Mouse (Mus musculus): ENCODE results near the gene Dnah3. TPM values are rescaled to one million over a fixed set of nuclear protein-coding genes. Genes with fewer than 3 reads are reported as not detected.

The Dnah3 gene
- polyA plus RNA-seq, 1 experiment, result not detected

DNA sequence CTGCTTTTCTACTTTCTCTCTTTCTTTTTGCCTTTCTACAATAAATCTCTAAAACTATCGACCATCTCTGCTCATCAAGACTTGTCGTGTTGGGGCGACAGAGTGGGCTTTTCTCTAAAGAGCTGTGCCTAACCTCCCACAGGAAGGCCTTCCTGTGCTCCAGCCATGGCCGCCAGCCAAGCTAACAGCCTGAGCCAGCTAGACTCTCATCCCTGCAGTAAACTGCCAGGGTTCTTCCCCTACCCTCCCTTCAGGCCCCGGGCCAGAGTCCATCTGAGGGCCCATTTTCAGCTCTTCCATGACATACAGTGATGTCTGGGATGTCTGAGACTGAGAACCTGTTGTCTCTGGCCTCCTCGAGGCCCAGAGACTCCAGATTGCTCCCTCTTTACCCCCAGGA lies 118.8 kb downstream of the Dnah3 start:
- Histone ChIP-seq H3K4me3 (ENCODE audit: extremely low read depth, insufficient read depth, insufficient read length) (no peak overlapping the region), H3K4me1 (ENCODE audit: control insufficient read depth, insufficient read depth, insufficient read length) (no peaks in the 10 kb centered on the region), H3K27ac (ENCODE audit: insufficient read depth, low read length) (no peak overlapping the region), H3K27me3 (ENCODE audit: control insufficient read depth, insufficient read depth, low read length) (no peaks in the 10 kb centered on the region), H3K36me3 (ENCODE audit: control insufficient read depth, insufficient read depth, low read length) (no peaks in the 10 kb centered on the region)
- DNase-seq (ENCODE audit: low read depth in 1 of 2, low spot score in 2 of 2), result no peak
- no peak for TF ChIP-seq CTCF (IDR thresholded peaks at IDR 0.05; ENCODE audit: extremely low read depth, insufficient read depth, insufficient read length, insufficient replicate concordance)
- TF ChIP-seq POLR2A (IDR thresholded peaks at IDR 0.05; ENCODE audit: low read depth, low read length), result no peak
- WGBS, result 81% methylated on average over 6 of the region's 6 CpGs

DNA sequence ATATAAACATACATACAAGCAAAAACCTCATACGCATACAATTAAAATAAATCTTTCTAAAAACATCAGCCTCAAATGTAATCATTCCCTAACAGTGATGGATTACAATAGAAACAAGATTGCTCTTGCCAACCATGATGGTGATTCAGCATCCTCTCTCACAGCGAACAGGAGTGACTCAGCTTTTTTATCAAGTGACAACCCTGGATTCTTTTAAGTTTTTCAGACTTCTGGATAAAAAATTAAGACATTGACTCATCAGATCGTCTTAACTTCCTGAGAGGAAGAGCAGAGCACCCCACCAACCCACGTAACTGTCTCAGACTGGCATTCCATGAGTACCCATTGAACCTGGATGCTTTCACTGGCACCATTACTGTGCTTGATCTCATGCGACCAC lies 120.9 kb downstream of the Dnah3 start:
- no peak for DNase-seq (ENCODE audit: low read depth in 1 of 2, low spot score in 2 of 2)
- no peaks in the 10 kb centered on the region for H3K27me3 ChIP-seq (ENCODE audit: control insufficient read depth, insufficient read depth, low read length)
- H3K36me3 ChIP-seq (ENCODE audit: control insufficient read depth, insufficient read depth, low read length), result no peaks in the 10 kb centered on the region
- no peak overlapping the region for H3K4me3 ChIP-seq (ENCODE audit: extremely low read depth, insufficient read depth, insufficient read length)
- TF ChIP-seq CTCF (IDR thresholded peaks at IDR 0.05; ENCODE audit: extremely low read depth, insufficient read depth, insufficient read length, insufficient replicate concordance) (no peak), POLR2A (IDR thresholded peaks at IDR 0.05; ENCODE audit: low read depth, low read length) (no peak)
- no peaks in the 10 kb centered on the region for H3K4me1 ChIP-seq (ENCODE audit: control insufficient read depth, insufficient read depth, insufficient read length)
- 61% methylated on average over 5 of the region's 5 CpGs for WGBS
- no peak overlapping the region for H3K27ac ChIP-seq (ENCODE audit: insufficient read depth, low read length)

DNA sequence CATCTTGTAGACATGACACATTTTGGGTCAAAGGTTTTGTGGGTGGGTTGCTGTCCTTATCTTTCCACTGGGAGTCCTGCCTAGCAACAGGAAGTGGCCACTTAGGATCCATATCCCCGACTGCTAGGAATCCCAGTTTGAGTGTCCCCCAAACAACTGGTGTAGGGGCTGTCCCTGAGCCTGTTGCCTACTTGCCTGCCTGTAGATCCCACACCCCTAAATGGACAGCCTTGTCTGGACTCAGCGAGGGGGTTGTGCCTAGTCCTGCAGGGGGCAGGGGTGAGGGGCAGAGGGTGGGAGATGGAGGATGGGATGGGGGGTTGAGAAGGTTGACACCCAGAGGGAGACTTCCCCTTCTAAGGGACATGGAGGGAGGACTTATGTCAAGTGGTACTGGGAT lies 125.8 kb downstream of the Dnah3 start:
- H3K4me3 ChIP-seq (ENCODE audit: extremely low read depth, insufficient read depth, insufficient read length), result no peak overlapping the region
- no peaks in the 10 kb centered on the region for H3K36me3 ChIP-seq (ENCODE audit: control insufficient read depth, insufficient read depth, low read length)
- no peak overlapping the region for H3K27ac ChIP-seq (ENCODE audit: insufficient read depth, low read length)
- H3K27me3 ChIP-seq (ENCODE audit: control insufficient read depth, insufficient read depth, low read length), result no peaks in the 10 kb centered on the region
- H3K4me1 ChIP-seq (ENCODE audit: control insufficient read depth, insufficient read depth, insufficient read length), result no peaks in the 10 kb centered on the region
- TF ChIP-seq POLR2A (IDR thresholded peaks at IDR 0.05; ENCODE audit: low read depth, low read length) (no peak), CTCF (IDR thresholded peaks at IDR 0.05; ENCODE audit: extremely low read depth, insufficient read depth, insufficient read length, insufficient replicate concordance) (no peak)
- DNase-seq (ENCODE audit: low read depth in 1 of 2, low spot score in 2 of 2), result no peak
- WGBS, result 64% methylated on average over 2 of the region's 2 CpGs

DNA sequence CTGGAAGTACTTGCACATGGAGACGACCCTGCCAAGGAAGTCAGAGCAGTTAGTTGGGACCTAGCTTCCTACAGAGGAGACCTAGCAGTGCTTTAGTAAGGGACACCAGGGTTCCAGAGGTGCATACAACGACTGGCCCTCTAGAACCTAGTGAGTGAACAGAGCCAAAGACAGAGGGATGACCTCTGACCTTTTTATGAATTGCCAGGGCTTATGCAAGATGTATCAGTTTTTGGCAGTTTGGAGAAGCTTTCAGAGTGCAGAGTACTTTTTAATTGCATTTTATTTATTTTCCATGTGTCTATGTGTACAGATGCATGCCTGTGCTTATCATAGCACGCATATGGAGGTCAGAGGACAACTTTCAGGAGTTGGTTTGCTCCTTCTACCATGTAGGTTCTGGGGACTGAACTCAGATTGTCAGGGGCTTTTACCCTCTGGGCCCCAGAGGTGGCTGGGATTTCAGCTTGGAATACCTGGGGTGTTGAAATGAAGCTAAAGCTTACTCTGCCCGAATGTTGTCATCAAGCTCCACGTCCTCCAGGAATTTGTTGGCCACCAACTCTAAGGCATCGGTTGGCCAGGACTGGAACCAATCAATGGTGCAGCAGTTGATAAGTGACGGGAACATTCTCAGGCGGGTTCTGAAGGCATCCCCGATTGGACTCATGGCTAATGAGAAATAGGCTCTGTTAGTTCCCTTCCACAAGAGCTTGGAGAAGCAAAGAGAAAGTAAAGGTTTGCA lies 129.3 kb downstream of the Dnah3 start:
- Histone ChIP-seq H3K36me3 (ENCODE audit: control insufficient read depth, insufficient read depth, low read length) (no peaks in the 10 kb centered on the region), H3K27me3 (ENCODE audit: control insufficient read depth, insufficient read depth, low read length) (no peaks in the 10 kb centered on the region), H3K27ac (ENCODE audit: insufficient read depth, low read length) (no peak overlapping the region), H3K4me3 (ENCODE audit: extremely low read depth, insufficient read depth, insufficient read length) (no peak overlapping the region), H3K4me1 (ENCODE audit: control insufficient read depth, insufficient read depth, insufficient read length) (no peaks in the 10 kb centered on the region)
- DNase-seq (ENCODE audit: low read depth in 1 of 2, low spot score in 2 of 2), result no peak
- 82% methylated on average over 9 of the region's 9 CpGs for WGBS
- no peak for TF ChIP-seq POLR2A (IDR thresholded peaks at IDR 0.05; ENCODE audit: low read depth, low read length)
- no peak for TF ChIP-seq CTCF (IDR thresholded peaks at IDR 0.05; ENCODE audit: extremely low read depth, insufficient read depth, insufficient read length, insufficient replicate concordance)

DNA sequence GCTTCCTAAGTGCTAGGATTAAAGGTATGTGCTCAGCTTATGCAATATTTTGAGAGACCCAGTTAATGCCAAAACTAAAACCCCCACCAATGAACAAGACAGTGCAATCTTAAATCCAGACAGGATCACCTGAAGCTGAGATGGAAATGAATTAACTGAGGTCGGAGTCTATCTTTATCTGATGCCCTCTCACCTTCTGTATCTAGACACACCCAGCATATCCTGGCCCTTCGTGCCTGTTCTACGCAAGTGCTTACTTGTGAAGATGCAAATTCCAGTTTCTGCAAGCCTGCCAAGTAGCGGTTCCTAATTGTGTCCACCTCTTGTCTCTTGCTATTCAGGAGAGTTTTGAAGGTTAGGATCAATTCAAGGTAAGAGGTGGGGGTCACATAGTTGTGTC lies 129.9 kb downstream of the Dnah3 start:
- H3K27ac ChIP-seq (ENCODE audit: insufficient read depth, low read length), result no peak overlapping the region
- H3K4me1 ChIP-seq (ENCODE audit: control insufficient read depth, insufficient read depth, insufficient read length), result no peaks in the 10 kb centered on the region
- no peaks in the 10 kb centered on the region for H3K36me3 ChIP-seq (ENCODE audit: control insufficient read depth, insufficient read depth, low read length)
- DNase-seq (ENCODE audit: low read depth in 1 of 2, low spot score in 2 of 2), result no peak
- H3K27me3 ChIP-seq (ENCODE audit: control insufficient read depth, insufficient read depth, low read length), result no peaks in the 10 kb centered on the region
- WGBS, result 91% methylated on average over 4 of the region's 4 CpGs
- no peak for TF ChIP-seq CTCF (IDR thresholded peaks at IDR 0.05; ENCODE audit: extremely low read depth, insufficient read depth, insufficient read length, insufficient replicate concordance)
- no peak for TF ChIP-seq POLR2A (IDR thresholded peaks at IDR 0.05; ENCODE audit: low read depth, low read length)
- no peak overlapping the region for H3K4me3 ChIP-seq (ENCODE audit: extremely low read depth, insufficient read depth, insufficient read length)

DNA sequence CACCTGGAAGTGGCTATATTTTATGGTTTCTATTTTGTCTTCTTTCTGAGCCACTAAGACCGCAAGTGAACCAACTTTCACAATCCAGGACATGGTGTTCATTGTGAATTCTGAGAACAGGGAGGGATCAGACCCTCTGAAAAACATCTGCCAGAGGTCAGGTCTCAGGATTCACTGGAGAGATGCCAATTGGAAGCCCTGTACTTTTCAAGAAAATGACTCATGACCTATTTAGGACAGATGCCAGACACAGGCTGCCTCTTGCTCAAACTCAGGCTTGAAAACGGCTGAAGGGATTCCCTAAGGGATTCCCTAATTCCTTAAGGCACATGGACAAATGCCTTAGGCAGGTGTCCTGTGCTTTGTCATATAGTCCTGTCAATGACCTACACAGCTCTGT lies 134.0 kb downstream of the Dnah3 start:
- Histone ChIP-seq H3K4me1 (ENCODE audit: control insufficient read depth, insufficient read depth, insufficient read length) (no peaks in the 10 kb centered on the region), H3K36me3 (ENCODE audit: control insufficient read depth, insufficient read depth, low read length) (no peaks in the 10 kb centered on the region), H3K27ac (ENCODE audit: insufficient read depth, low read length) (no peak overlapping the region), H3K4me3 (ENCODE audit: extremely low read depth, insufficient read depth, insufficient read length) (no peak overlapping the region), H3K27me3 (ENCODE audit: control insufficient read depth, insufficient read depth, low read length) (no peaks in the 10 kb centered on the region)
- TF ChIP-seq CTCF (IDR thresholded peaks at IDR 0.05; ENCODE audit: extremely low read depth, insufficient read depth, insufficient read length, insufficient replicate concordance), result no peak
- TF ChIP-seq POLR2A (IDR thresholded peaks at IDR 0.05; ENCODE audit: low read depth, low read length), result no peak
- WGBS, result 71% methylated on average over 2 of the region's 2 CpGs
- DNase-seq (ENCODE audit: low read depth in 1 of 2, low spot score in 2 of 2), result no peak

DNA sequence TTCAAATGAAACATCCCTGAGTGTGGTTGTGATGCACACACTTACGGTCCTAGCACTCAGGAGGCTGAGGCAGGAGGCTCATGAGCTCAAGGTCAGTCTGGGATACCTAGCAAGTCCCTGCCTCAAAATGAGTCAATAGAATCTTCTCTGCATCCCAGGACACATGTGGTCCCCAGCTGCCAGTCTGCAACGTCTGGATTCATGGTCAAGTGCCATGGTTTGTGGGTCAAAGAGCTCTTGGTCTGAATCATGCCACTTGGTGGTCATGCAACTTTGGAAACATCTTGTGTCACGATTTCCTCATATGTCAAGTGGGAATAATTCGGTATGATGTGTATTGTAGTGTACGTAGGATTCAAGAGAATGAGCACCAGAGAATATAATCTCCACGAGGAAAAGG lies 134.5 kb downstream of the Dnah3 start:
- 80% methylated on average over 6 of the region's 6 CpGs for WGBS
- Histone ChIP-seq H3K36me3 (ENCODE audit: control insufficient read depth, insufficient read depth, low read length) (no peaks in the 10 kb centered on the region), H3K27ac (ENCODE audit: insufficient read depth, low read length) (no peak overlapping the region), H3K4me3 (ENCODE audit: extremely low read depth, insufficient read depth, insufficient read length) (no peak overlapping the region), H3K27me3 (ENCODE audit: control insufficient read depth, insufficient read depth, low read length) (no peaks in the 10 kb centered on the region), H3K4me1 (ENCODE audit: control insufficient read depth, insufficient read depth, insufficient read length) (no peaks in the 10 kb centered on the region)
- TF ChIP-seq CTCF (IDR thresholded peaks at IDR 0.05; ENCODE audit: extremely low read depth, insufficient read depth, insufficient read length, insufficient replicate concordance) (no peak), POLR2A (IDR thresholded peaks at IDR 0.05; ENCODE audit: low read depth, low read length) (no peak)
- DNase-seq (ENCODE audit: low read depth in 1 of 2, low spot score in 2 of 2), result no peak

Measured in spleen, adult 2 months (tissue).